Mouse (Mus musculus): Measurements from ENCODE around the gene Smoc1.
A peak's percentile ranks its signal among the peaks of the same experiment; 100 is the strongest.

Smoc1 gene

DNA sequence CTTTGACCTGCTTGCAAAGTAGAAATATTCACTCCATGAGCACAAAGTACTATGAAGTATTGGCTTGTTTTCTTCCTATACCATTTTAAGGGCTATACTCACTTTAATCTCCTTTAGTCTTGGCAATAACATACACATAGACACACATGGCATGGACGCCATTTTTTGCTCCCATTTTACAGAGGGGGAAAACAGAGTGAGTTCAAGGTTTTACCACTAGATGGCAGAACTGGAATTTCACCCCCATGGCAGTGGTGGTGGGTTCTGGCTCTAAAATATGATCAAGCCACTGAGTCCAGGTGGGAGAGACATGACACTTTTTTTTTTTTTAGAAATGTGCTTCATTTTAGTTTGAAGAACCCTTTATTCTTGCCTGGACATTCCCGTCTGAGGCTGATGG, 1.6 kb upstream of the Smoc1 start:
- DNase-seq (ENCODE audit: low spot score), result no peak

DNA sequence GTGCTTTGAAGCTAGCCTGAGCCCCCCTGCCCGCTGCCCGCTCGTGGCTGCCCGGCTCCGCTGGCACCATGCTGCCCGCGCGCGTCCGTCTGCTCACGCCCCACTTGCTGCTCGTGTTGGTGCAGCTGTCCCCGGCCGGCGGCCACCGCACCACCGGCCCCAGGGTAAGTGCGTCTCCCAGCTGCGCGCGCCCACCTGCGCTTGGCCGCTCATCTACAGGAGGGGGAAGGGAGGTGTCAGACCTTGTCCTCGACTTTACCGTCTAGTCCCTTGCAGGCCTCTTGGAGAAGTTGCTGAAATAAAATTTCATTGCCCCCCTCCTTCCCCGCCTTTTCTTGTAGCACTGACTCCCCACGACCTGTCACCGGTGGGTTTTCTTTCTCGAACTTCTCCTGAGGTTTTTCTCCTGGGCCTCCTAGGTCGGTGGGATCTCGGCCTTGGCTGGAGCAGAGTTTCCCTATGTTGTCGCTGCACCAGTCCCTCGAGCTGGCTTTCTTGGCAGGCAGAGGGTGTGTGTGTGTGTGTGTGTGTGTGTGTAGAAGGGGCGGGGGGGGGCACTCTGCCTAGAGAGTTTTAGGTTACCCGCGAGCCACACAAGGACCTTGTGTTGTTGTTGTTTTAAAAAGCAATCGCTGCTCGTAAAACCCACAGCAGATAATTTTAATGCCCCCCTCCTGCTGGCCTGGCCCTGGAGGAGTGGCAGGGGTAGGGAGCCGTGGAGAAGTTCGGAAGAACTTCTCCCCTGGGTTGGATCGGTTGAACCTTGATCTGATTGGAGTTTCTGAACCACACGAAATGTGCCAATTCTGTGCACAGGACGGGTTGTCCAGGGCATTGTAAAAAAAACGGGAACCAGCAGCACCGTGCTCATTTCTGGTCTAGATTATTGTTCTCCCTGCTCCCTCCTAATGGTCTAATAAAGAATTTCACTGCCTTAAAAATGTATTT, 661 bp downstream of the Smoc1 start:
- peak; percentile 9 for DNase-seq (ENCODE audit: low spot score)

- no peak for DNase-seq (ENCODE audit: low spot score)
Measured at GRCm38 (mm10) chr12:81028291-81028920, 1.8 kb downstream of the Smoc1 start.

- DNase-seq (ENCODE audit: low spot score), result no peak
Measured at GRCm38 (mm10) chr12:81029731-81030130, 3.1 kb downstream of the Smoc1 start.

DNA sequence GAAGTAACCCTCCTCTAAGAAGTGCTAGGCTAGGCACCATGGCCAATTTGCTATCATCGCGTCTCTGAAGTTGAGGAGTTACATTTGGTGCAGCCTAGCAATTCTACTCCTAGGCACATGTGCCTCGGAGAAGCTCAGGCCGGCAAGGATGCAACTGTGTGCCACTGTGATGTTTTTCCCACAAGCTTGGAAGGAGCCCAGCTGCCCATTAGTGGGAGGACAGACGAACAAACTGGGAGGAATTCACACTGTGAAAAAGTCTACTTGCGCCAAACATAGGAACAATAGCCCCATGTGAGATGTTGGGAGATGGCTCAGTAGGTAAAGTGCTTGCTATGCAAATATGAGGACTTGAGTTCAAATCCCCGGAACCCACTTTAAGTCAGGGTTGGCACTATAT, 5.0 kb downstream of the Smoc1 start:
- no peak for DNase-seq (ENCODE audit: low spot score)

DNA sequence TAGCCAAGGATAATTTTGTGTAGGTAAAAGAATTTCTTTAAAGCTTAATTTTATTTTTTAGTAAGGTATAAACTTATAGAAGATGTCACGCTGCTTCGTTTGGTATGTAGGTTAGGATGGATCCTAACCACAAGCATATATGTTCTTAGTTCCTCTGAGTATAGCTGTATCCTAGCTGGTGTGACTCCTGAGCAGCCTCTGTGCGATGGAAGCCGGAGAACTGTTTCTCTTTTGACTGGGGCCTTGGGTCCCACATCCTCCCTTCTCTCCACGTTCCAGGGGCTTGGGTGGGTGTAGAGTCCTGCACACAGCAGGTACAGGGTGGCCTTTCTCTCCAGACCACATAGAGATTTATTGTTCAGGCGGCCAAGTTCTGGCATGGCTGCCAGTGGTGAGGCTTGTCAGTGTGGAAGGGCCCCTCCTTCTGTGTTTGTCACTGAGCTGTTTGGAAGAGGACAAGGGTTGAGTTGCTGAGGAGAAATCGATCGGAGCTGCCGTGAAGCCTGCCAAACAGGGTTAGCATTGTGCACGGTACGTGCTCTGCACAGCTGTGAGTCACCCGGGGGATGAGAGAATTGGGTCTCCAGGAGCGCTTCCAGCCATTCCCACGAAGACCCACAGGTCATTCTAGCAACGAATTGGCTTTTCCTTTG, 6.9 kb downstream of the Smoc1 start:
- peak; percentile 41 for DNase-seq (ENCODE audit: low spot score)

DNA sequence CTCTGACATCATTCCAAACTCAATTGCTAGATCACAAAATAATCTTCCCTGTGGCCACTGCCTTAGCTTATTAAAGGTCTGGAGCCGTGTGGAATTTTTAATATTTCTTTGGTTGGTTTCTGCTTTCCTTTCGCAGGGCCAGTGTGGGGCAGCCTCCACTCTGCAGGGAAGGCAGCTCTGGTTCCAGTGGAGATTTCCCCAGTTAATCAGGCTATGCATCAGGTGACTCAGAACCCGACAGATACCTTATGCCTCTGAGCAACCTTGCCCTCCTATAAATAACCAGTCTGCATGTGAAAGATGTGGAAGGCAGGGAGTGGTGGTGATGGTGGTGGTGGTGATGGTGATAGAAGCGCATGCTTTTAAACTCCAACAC, 7.4 kb downstream of the Smoc1 start:
- peak; percentile 9 for DNase-seq (ENCODE audit: low spot score)

- DNase-seq (ENCODE audit: low spot score), result no peak
Measured at GRCm38 (mm10) chr12:81035850-81036249, 9.2 kb downstream of the Smoc1 start.

- DNase-seq (ENCODE audit: low spot score), result no peak
Measured at GRCm38 (mm10) chr12:81043616-81044015, 17.0 kb downstream of the Smoc1 start.

DNA sequence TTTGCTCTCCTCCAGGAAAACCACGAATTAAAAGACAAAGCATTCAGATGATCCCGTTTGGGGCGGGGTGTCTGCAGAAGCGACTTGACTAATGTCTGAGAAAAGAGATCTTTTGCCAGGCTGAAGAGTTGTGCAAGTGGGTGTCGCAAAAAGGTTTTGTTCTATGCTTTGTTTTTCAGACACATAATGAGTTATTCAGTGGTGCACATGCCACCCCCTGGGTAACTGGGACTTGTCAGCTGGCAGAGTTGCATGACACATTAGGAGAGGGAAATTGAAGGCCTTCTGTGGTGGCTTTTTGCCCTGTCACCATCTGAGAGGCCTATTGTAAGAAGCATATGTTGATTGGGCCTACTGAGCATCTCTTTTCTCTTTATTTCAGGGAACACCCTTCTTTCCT, 20.3 kb downstream of the Smoc1 start:
- DNase-seq (ENCODE audit: low spot score), result no peak

- DNase-seq (ENCODE audit: low spot score), result no peak
Measured at GRCm38 (mm10) chr12:81049661-81050060, 23.1 kb downstream of the Smoc1 start.

GRCm38 (mm10) chr12:81055000-81055705, 28.5 kb downstream of the Smoc1 start:
- DNase-seq (ENCODE audit: low spot score), result no peak

GRCm38 (mm10) chr12:81055811-81056210, 29.2 kb downstream of the Smoc1 start:
- no peak for DNase-seq (ENCODE audit: low spot score)

DNA sequence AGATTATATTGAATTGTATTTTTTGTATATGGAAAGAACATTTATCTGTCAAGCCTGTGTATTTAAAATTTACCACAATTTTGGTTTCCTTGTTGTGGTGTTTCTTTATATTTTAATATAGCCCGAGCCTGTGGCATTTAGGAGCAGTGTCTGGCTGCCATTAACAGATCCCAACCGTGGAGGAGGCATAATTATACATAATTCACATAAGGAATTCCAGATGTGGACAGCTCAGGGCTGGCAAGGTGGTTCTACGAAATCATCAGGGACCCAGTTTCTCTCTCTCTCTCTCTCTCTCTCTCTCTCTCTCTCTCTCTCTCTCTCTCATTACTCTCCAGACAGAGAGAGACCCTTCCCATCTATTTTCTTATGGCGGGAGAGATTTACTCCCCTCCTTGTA, 31.0 kb downstream of the Smoc1 start:
- DNase-seq (ENCODE audit: low spot score), result no peak

GRCm38 (mm10) chr12:81058561-81058960, 32.0 kb downstream of the Smoc1 start:
- no peak for DNase-seq (ENCODE audit: low spot score)

GRCm38 (mm10) chr12:81061831-81062361, 35.3 kb downstream of the Smoc1 start:
- DNase-seq (ENCODE audit: low spot score), result no peak

- no peak for DNase-seq (ENCODE audit: low spot score)
Measured at GRCm38 (mm10) chr12:81063336-81063955, 36.8 kb downstream of the Smoc1 start.

DNA sequence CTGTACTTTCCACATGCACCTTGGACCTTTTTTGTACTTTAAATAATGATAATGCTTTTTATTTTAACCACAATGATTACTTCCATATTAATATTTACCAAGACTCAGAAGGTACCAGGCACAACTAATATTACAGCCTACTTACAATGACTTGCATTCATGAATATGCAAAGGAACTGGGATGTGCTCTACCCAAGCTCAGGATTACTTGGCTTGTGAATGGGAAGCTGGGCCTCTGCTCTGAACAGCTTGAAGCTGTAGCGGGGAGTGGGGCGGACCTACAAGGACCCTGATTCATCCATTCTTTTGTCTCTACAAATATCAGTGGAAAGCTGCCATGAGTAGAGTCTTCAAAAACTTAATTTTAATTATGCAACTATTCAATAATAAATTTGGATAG, 47.5 kb downstream of the Smoc1 start:
- no peak for DNase-seq (ENCODE audit: low spot score)

- no peak for DNase-seq (ENCODE audit: low spot score)
Measured at GRCm38 (mm10) chr12:81074941-81075340, 48.3 kb downstream of the Smoc1 start.

DNA sequence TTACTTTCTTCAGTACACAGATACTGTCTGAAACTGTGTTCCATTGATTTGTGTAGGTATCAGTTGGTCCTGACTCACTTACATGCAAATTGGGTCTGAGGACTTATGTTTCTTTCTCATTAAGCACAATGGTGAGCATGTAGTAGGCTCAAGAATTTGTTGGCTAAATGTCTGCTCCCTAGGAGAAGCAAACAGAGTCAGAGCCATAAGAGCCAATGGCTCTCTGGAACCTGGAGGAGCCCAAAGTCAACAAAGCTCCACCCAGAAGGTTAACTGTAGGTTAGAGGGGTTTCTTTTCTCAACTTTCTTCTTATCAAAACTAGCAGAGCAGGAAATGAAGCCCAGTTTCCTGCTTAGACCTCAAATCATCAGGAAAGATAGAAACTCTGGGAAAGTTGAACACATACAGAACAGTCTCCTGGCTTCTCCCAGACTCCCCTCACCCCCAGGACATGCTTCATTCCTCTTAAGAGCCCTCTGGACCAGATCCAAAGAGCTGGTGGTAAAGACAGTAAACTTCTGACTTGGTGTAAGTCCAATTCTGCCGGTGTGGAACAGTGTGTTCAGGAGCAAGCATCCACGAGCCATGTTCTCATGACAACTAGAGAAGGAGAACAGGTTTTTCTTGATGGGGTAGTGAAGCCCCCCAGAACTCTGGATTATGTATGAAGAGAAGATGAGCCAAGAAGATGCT, 51.5 kb downstream of the Smoc1 start:
- DNase-seq (ENCODE audit: low spot score), result no peak

DNA sequence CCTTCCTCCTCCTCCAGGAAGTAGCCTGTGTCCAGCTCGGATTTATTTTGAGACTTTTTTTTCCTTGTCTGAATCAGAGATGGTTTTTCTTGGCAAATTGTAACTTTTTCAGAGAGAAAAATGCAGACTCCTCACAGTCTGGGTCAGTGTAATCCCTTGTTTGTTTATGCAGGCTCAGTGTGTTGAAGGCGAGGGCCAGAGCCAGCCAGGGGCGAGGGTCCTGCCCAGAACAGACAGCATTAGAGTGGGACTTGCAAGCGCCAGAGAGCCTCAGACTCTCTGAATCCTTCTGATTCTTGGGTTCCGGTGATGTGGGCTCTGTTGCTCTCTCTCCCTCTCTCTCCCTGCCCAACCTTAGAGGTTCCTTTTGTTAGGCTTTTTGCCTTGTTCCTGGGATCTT, 53.7 kb downstream of the Smoc1 start:
- no peak for DNase-seq (ENCODE audit: low spot score)

All from urinary bladder, postnatal 14 days (tissue).